Mouse (Mus musculus): ENCODE results near the gene Slc6a12. TPM values are rescaled to one million over a fixed set of nuclear protein-coding genes. Genes with fewer than 3 reads are reported as not detected.
"Not testable (repeated sequence)": the region's sequence is repeated elsewhere in the genome, so short reads cannot be mapped to it uniquely, and the experiment has no call there.

Slc6a12 gene
- polyA plus RNA-seq, 1 experiment: 0.25 TPM

DNA sequence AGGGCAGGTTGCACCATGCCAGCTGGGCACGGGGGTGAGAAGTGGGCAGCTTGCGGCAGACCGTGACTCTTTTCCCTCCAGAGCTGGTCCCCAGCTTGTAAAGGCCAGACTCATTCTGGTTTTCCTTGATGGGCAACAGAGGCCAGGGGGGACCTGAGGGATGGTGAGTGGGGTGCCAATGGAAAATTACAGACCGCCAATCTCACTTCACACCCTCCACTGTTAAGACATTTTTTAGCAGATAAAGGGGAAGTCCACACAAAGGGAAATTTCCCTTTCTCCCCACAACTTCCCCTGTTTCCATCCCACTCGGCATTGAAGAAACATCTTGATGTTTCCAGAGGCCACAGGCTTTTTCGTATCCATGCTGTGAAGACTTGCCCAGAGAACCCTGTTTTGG lies 1.2 kb upstream of the Slc6a12 start:
- DNase-seq (ENCODE audit: low spot score): no peak

DNA sequence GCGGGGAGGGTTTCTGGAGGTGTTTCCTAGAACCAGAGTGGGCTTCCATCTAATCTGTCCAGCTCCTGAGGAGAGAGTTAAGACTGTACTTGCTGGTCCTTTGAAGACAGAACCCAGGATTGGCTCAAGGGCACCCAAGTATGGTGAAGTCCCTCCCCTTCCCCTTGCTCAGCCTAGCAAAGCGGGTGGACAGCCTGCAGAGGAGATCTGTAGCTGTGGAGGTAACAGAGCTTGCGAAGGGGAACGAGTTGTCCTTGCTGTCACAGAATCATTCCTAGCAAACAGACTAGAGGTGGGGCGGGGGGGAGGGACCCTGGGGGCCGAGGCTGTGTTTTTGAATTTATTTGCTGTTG lies 871 bp downstream of the Slc6a12 start:
- no peak for DNase-seq (ENCODE audit: low spot score)

DNA sequence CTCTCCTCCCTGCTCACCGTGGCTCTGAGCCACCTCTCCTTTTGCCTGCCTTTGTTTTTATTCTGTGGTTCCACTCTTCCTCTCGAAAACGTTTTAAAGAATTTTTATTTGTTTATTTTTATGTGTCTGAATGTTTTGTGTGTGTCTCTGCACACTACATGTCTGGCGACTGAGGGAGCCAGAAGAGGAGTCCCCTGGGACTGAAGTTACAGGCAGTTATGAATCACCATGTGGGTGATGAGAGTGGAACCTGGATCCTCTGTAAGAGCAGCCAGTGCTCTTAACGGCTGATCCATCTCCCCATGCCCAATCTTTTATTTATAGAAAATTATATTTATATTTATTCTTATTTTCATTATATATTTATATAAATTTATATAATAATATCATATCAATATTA lies 1.5 kb downstream of the Slc6a12 start:
- no peak for DNase-seq (ENCODE audit: low spot score)

DNA sequence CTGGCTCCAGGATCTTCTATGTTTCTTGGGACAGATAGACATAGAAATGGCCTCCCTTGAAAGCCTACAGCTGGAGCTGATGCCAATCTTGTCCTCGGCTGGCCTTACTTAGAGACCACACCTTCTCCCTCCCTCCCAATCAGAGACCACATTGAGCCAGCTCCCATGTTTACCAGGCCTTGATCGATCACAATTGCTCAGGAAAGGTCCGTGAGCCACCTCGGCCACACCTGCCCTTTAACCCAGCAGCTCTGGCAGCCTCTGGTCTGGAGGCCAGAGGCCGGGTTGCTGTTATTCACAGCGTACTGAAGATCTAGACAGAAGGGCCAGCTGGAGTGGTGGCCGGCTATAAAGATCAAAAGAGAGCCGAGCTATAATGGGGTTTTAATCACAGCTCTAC lies 3.6 kb downstream of the Slc6a12 start:
- DNase-seq (ENCODE audit: low spot score): no peak

DNA sequence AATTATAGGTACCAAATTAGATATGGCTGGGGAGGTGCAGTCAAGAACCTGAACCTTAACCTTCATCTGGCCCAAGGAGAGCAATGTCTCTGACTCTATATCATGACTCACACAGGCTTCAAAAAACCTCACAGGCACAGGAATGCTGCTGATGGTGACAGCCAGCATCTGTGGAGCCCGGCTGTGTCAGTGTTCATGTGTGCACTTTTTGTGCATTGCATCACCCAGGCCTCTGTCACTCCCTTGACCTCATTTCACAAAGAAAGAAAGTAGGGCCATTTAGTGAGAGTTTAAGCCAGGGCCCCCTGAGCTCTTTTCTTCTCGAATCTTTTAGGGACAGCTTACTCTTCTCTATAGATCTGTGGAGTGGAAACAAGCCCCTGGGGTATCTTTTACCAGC lies 9.4 kb downstream of the Slc6a12 start:
- DNase-seq (ENCODE audit: low spot score): no peak

DNA sequence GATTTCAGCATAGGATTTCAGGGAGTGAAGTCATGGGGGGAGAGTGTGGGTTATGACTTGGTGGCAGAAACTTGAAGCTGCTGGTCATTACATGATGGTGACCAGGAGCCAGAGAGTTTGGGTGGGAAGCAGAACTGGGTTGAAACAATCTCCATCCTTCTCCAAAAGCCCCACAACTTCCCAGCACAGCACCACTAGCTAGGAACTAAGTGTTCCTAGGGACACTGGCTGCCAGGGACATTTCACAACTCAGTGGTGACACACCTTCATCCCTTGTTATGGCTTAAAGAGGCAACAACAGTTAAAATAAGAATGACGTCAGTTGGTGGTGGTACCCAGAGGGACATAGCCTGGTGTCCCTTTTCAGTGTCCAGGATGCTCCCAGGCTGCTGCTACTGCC lies 13.2 kb downstream of the Slc6a12 start:
- no peak for DNase-seq (ENCODE audit: low spot score)

DNA sequence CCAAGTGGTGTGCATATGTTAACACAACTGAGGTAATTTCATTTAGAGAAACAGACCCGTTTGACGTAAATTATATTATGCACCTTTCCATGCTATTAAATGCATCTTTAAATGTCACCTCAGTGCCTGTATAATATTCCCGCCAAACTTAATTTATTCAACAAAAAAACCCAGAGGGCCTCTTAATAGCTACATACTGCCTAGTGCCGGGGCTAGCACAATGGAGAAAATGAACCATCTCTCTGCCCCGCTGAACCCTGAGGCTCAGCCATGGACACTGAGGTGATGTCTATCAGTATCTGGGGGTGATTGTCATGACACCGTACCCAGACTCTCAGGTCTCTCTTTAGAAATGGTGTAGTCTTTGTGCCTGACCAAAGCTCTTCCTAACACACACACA lies 14.4 kb downstream of the Slc6a12 start:
- DNase-seq (ENCODE audit: low spot score): no peak

DNA sequence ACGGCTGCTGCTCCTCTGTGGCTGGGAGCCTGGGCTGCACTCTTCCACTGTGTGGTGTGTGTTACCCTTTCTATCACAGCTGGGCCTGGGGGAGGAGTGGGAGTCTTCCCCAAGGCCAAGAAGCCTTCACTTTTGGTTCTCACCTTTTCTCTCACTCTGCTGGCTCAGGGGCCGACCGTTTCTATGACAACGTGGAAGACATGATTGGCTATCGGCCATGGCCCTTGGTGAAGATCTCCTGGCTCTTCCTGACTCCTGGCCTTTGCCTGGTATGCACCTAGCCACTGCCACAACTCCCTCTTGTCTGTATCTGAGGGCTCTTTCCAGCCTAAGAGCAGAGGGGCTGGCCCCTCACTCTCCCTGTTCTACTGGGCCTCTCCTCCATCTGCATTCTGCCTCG lies 20.2 kb downstream of the Slc6a12 start:
- DNase-seq (ENCODE audit: low spot score): no peak

DNA sequence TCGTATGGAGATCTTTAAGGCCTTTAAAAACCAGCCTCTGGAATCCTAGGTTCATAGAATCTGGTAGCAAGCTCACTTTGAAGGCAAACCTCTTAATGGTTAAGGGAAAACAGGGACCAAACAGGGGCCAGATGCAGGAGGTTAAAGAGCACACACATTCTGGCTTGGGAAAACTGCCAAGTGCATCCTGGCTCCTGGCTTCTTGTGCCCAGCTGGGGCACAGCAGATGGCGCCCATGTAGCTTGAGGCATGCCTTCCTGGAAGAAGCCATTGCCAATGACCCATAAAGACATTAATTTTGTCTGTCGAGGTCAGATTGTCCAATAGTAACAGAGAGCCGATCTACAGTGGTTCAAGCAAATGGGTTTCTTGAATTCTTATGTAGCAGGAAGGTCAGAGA lies 21.1 kb downstream of the Slc6a12 start:
- DNase-seq (ENCODE audit: low spot score): no peak

DNA sequence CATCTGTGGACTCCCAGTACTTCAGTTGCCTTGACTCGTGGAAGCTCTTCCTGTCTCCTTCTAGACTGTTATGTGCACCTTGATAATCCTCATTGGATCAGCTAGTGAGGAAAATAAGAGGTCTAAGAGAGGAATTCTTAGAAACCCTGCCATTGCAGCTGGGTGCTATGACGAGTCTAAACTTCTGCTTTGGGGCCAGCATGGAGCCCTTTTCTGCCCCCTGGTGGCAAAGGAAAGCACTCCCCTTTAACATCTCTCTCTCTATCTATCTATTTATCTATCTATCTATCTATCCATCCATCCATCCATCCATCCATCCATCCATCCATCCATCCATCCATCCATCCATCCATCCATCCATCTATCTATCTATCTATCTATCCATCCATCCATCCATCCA lies 23.7 kb downstream of the Slc6a12 start:
- DNase-seq (ENCODE audit: low spot score): not testable (repeated sequence)

DNA sequence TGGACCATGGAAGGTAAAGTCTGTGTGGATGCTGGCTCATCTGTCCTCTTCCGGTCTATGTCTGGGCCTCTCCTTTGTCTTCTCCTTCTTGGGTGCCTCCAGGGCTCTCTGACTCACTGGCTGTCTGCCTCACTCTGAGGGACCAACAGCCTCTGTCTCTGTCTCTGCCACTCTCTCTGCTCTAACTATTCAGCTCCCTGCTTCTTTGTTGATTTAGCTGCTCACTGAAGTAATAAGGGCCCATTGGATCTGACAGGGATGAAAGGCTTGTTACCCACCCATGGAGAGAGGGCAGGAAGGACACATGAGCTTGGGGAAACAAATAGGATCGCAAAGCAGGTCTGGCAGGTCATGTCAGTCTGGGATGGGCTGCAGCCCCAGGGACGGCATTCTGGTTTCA lies 24.2 kb downstream of the Slc6a12 start:
- no peak for DNase-seq (ENCODE audit: low spot score)

DNA sequence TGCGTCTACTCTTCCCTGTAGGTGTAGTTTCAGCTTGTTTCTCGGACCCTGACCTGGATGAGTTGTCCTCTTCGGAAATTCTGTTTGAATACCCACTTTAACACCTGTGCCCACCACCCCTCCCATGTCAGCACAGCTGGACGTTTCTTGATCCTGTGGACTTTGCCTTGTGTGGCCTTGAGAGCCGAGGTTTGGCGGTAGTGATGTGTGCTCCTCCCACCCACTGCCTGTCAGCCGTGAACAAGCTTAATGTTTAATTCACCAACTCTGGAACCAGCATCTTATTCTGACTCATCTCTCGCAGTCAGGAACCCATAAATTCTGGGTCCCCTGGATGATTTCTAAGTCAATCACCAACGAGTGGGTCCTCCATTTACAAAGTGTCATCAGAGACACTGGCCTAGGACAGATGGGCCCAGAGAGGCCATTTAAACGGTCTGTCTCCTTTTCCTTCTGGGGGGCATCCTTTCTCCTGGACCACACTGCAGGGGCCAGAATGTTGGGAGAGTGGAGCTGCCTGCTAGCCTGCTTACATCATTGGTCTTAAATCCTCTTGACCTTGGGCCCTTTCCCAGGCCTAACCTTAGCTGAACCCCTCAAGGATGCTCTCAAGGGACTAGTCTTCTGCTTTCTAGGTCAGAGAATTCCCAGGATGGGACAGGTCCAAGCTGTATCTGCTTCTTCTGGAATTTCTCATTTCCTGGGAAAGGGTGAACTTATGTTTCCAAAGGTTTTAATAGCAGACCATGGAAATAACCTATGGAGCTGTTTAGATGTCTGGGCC lies 28.5 kb downstream of the Slc6a12 start:
- DNase-seq (ENCODE audit: low spot score): no peak

DNA sequence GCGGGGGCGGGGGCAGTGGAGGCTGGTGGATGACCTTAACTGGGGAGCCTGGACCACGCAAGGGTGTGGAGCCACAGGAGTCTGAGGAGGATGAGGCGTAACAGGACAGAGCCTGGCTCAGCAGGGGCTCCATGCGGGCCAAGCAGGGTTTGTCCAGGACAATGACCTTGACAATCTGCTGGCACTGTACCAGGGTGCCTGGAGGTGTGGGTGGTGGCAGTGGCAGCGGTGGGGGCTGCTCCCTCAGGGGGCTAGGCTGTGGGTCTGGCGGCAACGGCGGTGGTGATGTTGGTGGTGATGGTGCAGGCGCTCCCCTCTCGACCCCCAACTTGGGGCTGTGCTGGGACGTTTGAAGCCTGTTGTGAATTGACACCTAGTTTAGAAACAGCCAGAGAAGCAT lies 33.3 kb downstream of the Slc6a12 start:
- DNase-seq (ENCODE audit: low spot score): no peak

DNA sequence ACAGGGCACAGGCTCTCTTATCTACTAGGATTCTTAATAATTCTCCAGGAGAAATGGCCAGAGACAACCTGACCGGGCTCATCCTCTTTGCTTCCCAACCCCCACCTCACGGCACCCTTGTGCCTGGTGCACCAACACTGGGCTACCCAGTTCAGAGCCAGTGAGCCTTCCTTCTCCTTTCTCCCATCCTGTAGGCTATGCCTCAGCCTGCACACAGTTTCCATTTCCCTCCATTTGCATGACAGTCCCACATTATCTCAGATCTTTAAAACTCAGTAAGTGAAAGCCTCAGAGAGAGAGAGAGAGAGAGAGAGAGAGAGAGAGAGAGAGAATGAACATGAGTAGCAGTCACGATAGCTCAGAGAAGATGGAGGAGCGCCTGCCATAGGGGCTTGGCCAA lies 35.4 kb downstream of the Slc6a12 start:
- no peak for DNase-seq (ENCODE audit: low spot score)

DNA sequence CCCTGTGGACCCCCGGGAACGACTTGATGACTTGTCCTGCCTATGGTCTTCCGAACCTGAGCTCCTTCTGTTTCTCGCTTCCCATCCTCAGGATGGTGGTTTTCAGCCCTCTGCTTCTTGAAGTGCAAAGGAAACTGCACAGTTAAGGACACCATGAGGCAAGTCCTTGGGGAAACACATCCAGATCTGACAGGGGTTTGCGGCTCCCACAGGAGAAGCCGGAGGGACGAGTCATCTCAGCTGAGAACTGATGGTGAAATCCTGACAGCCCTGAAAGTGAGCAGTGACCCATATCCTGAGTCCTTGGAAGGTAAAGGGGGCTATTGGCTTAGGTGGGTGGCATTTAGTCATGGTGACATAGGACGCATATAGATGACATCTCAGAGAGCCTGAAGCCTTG lies 37.7 kb downstream of the Slc6a12 start:
- DNase-seq (ENCODE audit: low spot score): no peak

DNA sequence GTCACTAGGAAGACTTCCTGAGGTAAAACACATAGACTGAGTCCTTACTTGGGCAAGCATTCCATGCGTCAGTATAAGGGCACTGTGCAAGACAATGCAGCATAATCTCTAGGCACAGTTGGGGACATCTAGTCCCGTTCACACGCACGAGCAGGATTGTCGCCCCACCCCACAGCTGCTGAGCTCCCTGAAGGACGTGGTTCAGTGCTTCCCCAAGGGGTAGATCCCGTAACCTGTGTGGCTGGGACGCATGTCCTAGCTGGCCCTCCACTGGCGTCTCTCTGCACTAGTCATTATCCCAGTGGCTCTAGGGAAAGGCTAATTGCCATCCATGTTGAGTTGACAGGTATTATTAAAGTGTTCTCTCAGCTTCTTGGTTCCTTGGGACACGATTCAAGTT lies 39.2 kb downstream of the Slc6a12 start:
- no peak for DNase-seq (ENCODE audit: low spot score)

DNA sequence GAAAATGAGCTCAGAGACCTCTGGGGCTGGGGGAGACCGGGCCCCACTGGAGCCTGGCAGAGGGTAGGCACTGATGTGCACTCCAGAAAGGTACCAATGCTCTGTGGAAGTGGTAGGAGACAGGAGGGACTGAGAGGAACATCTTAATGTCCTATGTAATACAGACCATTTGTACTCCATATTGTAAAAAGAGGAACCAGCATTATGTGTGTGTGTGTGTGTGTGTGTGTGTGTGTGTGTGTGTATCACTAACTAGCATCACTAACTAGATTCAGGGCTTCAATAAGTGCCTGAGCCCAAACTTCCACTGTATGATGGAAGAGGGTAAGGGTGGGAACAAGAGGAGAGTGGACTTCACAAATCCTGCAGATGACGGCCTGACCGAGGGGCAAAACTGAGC lies 42.5 kb downstream of the Slc6a12 start:
- no peak for DNase-seq (ENCODE audit: low spot score)

DNA sequence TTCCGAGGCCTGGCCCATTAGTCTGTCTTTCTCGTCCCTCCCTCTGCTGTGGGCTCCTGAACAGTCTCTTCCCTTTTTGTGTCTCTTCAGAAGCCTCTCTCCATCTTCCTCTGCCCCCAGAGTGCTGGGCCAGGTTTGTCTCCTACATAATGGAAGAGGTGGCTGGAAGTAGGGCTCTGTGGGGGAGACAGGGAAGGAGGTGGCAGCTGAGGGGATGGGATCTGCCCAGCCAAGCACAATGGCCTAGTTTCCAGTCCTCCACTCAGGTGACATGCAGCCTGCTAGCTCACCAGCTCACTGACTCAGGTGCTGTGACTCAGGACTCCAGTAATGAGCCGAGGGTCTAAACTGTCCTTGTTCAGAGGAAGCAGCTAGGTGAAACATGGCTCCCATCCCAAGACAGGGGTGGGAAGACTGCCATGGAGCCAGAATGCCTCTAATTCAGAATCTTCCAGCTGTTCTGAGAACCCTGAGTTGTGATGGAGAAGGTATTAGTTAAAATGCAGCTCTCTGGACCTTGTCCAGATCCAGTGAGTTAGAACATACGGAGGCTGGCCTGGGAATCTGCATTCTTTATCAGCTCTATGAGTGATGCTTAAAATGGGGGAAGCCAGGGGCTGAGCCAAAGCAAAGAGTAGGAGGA lies 49.9 kb downstream of the Slc6a12 start:
- no peak for DNase-seq (ENCODE audit: low spot score)

DNA sequence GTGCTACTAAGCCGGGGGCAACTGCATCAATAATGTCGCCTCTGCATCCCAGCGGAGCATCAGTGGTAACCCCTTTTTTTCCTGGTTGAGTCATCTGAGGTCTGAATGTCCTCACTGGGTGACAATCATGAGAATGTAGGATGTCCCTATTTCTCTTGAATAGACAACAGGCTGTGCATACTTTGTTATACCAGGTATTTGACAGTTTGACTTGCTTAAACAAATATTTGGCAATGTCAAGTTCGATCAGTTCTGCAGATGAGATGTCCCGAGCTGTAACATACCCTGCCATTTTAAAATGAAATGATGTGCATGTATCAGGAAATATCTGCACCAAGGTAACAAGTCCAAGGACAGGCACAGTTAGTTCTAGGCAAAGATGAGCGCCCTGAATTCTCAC lies 58.3 kb downstream of the Slc6a12 start:
- no peak for DNase-seq (ENCODE audit: low spot score)

DNA sequence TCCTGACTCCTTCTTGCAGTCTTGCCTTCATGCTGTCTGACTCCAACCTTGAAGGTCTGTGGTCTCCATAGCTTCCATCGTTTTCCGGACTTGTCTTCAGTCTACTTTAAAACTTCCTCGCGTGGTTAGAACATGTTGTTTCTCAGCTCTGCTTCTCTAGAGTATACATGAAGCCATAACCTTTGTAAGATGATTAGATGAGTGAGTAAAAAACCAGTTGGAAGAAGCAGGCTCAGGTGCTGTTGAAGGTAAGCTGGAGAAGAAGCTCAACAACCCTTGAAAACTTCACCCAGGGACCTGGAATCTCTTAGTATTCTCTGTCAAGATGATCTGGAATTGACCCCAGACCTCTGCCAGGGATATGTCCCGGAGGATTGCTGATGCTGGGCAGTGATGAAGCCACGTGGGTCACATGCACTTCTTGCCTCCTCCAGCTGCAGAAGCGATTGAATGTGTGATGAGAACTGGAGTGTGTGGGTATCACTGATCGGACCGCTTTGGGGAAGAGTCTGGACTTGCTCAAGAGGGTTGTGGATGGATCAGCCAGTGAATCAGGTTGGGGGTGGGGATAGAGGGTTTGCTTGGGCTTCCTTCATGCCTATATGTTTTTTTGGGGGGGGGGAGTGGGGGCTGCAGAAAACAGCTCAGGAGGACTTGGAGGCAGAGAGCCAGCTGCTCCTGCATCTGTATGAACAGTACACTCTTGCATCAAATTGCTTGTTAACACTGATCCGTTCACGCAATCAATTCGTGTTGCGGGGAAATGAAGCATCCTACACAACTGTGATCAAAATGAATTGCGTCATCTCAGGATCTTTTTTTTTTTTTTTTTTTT lies 59.2 kb downstream of the Slc6a12 start:
- DNase-seq (ENCODE audit: low spot score): no peak

DNA sequence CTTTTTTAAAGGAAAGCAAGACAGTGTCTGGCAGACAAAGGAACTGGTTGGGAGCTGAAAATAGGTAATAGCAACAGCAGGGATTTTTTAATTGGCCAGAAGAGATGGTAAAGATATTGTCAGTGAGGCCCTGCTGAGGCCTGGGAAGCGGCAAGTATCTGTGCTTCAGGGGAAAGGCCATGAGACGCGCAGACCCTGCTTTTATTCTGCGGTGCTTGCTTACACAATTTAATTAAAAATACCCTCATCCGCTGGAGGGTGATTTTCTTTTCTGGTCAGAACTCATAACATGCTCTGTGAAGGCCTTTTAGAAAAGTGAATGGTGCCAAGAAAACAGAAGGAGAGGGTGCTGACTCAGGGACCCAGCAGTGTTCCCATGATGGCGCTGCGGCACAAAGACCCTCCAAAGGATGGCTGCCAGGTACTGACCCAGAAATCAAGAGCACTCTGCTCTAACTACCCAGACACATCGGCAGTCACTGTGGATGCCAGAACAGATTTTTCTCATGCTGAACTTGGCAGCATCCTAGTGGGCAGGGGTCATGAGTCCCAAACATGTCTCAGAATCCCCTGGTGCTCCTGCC lies 59.9 kb downstream of the Slc6a12 start:
- no peak for DNase-seq (ENCODE audit: low spot score)

DNA sequence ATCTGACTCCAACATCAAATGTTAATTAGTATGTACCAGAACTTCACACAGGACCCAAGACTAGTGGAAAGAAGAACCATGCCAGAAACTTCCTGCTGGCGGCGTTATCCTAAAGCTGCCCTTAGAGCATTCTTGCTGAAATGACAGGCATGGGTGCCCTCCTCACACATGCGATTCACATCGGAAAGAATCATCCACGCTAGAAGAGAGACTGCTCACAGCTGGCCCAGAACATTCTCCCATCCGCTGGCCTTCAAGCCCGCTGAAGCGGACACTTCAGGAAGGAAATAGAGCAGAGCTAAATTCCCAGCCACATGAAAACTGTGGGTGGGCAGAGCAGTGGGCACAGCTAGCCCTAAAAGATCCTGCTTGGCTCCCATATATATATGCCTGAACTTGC lies 62.4 kb downstream of the Slc6a12 start:
- DNase-seq (ENCODE audit: low spot score): no peak

DNA sequence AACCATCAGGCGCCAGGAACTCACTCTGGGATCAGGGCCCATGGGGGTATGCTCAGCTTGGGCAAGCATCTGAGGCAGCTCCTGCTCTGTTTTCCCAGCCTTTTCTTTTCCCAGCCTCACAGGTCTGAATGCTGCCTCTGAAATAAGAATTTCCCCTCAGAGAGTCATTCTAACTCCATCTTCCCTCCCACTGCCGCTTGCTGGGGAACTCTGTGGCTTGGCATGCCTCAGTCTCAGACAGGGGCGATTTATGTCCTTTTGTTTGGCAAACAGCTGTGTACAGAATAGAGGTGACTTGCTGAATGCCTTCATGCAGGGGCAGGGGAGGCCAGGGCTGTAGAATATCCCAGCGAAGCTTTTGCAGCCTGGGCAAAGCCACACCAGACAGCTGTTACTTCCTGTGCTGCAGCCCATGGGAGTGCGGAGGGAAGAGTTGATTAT lies 64.7 kb downstream of the Slc6a12 start:
- DNase-seq (ENCODE audit: low spot score): no peak

Measured in urinary bladder, adult 2 months (tissue).